Mouse (Mus musculus) myocyte (in vitro differentiated cells): Measurements from ENCODE around the gene Otud3.

Experiments used
- E2F4 ChIP-seq: IDR thresholded peaks from one replicate; pipeline ENCODE4 v1.6.1; 2011; ENCODE audit warnings: mild to moderate bottlenecking, control low read depth, moderate library complexity; ENCODE audit not compliant: insufficient read depth
- POLR2A ChIP-seq: IDR thresholded peaks from one replicate; pipeline ENCODE4 v1.6.1; 2011; ENCODE audit warnings: low read depth, mild to moderate bottlenecking, control low read depth, moderate library complexity; ENCODE audit not compliant: insufficient read length
- TCF12 ChIP-seq: IDR thresholded peaks from one replicate; pipeline ENCODE4 v1.6.1; 2011; ENCODE audit warnings: mild to moderate bottlenecking, control low read depth; ENCODE audit not compliant: poor library complexity, insufficient read depth, severe bottlenecking

DNA sequence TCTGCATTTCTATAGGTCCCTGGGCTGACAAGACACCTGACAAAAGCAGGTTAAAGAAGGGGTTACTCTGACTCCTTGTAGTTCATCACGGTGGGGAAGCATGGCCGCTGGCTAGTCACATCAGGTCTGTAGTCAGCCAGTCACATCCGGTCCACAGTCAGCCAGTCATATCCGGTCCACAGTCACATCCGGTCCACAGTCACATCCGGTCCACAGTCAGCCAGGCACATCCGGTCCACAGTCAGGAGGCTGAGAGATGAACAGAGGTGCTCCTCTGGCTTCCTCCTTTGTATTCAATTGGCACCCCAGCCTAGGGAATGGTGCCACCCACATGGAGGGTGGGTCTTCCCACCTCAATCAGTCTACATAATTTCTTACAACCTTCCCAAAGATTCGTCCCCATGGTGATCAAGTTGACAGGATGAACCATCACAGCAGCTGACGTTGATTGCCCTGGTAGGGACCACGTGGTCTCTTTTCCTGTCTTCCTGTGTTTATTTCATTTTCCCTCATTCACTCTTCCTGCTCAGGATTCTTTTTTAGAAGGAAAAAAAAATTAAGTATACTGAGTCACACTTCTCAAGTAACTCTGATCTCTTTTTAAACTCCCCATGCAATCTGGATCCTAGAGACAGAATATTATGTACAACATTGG lies 50.3 kb downstream of the Otud3 start, which contains the start of gene Pla2g5:
- no peak for TF ChIP-seq TCF12
- TF ChIP-seq POLR2A, result no peak
- no peak for TF ChIP-seq E2F4
